Mouse (Mus musculus): Measurements from ENCODE around the gene Col4a3.

DNA sequence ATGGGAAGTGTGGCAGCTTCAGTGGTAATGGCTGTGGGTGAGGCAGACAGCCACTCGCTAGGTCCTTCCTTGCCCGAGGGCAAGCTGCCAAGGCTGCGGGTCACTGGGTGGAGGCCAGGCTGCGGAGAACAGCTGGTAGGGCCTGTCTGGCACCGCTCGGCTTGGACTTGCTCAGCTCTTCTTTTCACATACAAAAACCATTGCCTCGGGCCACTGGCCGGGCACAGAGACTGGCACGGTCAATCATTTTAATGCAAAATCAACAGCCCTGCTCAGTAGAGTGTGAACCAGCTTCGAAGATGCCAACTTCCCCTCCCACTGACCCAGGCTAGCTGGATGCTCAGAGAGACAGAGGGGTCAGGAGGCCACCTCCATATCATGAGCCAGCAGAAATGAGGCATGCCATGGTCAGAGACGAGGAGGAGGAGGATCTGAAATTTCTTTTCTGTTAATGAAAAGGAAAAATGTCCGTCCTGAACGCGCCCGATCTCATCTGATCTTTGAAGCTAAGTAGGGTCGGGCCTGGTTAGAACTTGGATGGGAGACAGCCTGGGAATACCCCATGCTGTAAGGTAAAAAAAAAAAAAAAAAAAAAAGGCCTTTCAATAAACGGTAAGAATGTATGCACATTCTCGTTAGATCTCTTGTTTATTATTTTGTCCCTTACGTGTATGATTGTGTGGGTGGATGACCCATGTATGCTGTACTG, 48.0 kb downstream of the Col4a3 start:
- TF ChIP-seq CTCF (IDR thresholded peaks at IDR 0.05; ENCODE audit: low read depth, low read length) (no peak), EP300 (IDR thresholded peaks at IDR 0.05; ENCODE audit: insufficient read depth, low read depth, low read length) (no peak), POLR2A (IDR thresholded peaks at IDR 0.05; ENCODE audit: insufficient read depth, low read length) (no peak)
